Mouse (Mus musculus) adrenal gland, postnatal 25 days (tissue): Measurements from ENCODE around the gene Mylk. TPM values are rescaled to one million over a fixed set of nuclear protein-coding genes. Genes with fewer than 3 reads are reported as not detected.

Source experiments
- DNase-seq: peaks from one replicate; pipeline ENCODE4 v3.0.0; 2021; ENCODE audit warnings: mixed read lengths
- total RNA-seq: library from RNA; stranded (reverse); gene quantifications from 2 replicates; pipeline ENCODE4 v1.2.3, GENCODE M21; 2021

The Mylk gene
- total RNA-seq, 1 experiment from 2014 or later = 42.2 TPM

GRCm38 (mm10) chr16:35024300-35024699, 279.3 kb downstream of the Mylk start:
- DNase-seq = no peak

GRCm38 (mm10) chr16:35025347-35025746, 280.3 kb downstream of the Mylk start:
- no peak for DNase-seq

GRCm38 (mm10) chr16:35033241-35033640, 288.2 kb downstream of the Mylk start:
- no peak for DNase-seq

GRCm38 (mm10) chr16:35033809-35034577, 289.0 kb downstream of the Mylk start:
- DNase-seq = no peak

GRCm38 (mm10) chr16:35034971-35035370, 290.0 kb downstream of the Mylk start:
- DNase-seq = no peak

- no peak for DNase-seq
Observed at GRCm38 (mm10) chr16:35036754-35037153, 291.7 kb downstream of the Mylk start.

- DNase-seq = no peak
Observed at GRCm38 (mm10) chr16:35038343-35039057, 293.5 kb downstream of the Mylk start.

- DNase-seq = no peak
Observed at GRCm38 (mm10) chr16:35040154-35040553, 295.1 kb downstream of the Mylk start.

GRCm38 (mm10) chr16:35041001-35041400, 296.0 kb downstream of the Mylk start:
- no peak for DNase-seq

GRCm38 (mm10) chr16:35046081-35046775, 301.2 kb downstream of the Mylk start:
- no peak for DNase-seq

GRCm38 (mm10) chr16:35047272-35047969, 302.4 kb downstream of the Mylk start:
- no peak for DNase-seq

GRCm38 (mm10) chr16:35051066-35051465, 306.1 kb downstream of the Mylk start:
- DNase-seq = no peak

Other genes starting within 250 kb of the Mylk start
- 7.7 and 8.2 TPM in 2 replicates for gene Kalrn, start 171.7 kb upstream of the Mylk start, total RNA-seq
- not detected in 2 replicates for gene Ropn1, start 95.3 kb upstream of the Mylk start, total RNA-seq
- gene Ccdc14, start 54.6 kb upstream of the Mylk start, total RNA-seq = 3.9 and 4.1 TPM in 2 replicates